Mouse (Mus musculus) brain, embryonic 18.5 days (tissue): ENCODE results near the gene Brinp2.
A peak's percentile ranks its signal among the peaks of the same experiment; 100 is the strongest.

Experiments
- DNase-seq: peaks from one replicate; pipeline ENCODE4 v3.0.0-alpha.2; 2012; ENCODE audit warnings: low read depth, low spot score

Brinp2 gene

DNA sequence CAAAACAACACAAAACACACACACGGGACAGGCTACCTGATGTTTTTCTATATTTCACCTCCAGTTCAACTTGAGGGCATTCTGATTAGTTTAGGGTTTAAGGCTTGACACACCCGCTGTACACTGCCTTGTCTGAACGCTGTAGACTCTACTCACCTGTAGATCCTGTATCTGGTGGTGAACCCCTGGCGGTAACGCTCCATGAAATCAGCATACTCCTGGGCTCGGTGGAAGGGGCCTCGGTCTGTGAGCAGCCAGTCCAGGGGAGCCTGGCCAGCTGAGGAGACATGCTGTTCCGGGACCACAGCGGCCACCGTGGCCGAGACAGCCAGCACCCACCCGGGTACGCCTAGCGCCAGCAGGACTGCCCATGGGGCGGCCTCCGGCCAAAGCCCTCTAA, 60.9 kb downstream of the Brinp2 start:
- DNase-seq, result no peak

DNA sequence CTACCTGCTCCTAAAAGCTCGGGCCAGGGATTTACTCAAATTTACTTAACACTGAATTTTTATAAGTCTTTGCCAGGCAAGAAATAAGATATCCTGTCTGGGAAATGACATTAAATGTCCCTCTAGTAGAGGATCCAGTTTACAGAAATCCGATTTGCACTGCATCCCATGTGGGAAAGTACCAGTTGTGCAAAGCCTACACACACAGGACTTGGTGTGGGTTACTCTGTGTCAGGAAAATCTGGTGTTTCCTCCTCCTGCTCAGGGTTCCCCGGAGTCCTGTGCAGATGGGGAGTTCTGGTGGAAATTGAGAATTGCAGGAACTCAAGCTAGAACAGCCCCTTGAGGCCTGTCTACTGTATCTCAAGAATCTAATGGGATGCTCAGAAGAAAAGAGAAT, 70.9 kb downstream of the Brinp2 start:
- DNase-seq, result no peak

DNA sequence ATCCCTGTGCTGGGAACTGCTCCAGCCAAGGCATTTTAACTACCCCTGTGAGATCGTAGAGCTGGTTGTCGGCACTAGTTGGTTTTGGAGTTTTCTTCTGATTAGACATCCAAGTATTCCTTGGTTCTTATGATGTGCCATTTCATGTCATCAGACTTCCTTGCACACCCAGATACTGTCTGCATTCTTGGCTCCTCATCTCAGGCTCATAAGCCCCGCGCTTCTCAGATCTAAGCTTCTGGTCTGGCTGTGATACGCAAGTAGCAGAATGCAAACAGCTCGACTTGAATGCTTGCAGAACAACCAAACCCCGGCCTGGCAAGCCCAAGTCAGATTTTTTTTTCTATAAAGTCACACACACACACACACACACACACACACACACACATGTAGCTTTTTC, 72.3 kb downstream of the Brinp2 start:
- DNase-seq, result peak; percentile 28

DNA sequence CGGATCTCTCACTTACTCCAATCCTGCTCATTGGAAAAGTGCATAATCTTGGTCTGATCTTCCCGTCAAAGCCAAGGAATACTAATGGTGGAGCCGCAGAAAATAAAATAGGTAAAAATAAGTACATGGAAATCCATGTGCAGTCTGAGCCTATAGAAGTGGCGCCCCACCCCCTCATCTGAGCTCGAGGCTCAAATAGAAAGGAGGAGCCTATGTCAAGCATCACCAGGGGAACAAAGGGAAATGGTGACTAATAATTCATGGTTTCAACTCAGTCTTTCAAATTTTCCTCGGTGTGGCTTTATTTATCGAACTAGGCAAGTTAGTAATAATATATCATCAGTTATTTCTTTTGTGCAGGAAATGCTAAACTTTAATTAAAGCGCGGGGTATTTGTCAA, 84.1 kb downstream of the Brinp2 start:
- DNase-seq, result no peak

DNA sequence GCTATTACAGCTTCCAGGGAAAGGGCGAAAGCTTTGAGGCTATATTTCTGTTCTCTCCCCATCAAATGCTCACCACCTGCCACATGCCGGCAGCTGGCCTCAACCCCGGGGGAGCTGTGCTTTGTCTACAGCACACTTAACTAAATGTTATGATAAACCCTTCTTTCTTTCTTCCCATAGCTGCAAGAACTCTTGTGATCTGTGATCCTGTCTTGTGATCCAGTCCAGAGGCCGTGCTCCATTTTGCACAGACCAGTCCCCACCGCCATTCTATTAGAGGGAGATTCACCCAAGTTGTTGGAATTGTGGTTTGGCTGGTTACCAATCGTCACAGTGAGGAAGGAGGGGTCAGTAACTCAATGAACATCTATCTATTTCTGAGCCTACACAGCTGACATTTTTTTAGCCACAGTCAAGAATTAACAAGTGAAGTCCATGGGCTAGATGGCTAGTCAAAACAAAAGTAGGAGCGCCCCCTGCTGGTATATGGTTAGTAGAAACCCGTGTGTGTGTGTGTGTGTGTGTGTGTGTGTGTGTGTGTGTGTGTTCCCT, 89.0 kb downstream of the Brinp2 start:
- DNase-seq, result peak; percentile 24

DNA sequence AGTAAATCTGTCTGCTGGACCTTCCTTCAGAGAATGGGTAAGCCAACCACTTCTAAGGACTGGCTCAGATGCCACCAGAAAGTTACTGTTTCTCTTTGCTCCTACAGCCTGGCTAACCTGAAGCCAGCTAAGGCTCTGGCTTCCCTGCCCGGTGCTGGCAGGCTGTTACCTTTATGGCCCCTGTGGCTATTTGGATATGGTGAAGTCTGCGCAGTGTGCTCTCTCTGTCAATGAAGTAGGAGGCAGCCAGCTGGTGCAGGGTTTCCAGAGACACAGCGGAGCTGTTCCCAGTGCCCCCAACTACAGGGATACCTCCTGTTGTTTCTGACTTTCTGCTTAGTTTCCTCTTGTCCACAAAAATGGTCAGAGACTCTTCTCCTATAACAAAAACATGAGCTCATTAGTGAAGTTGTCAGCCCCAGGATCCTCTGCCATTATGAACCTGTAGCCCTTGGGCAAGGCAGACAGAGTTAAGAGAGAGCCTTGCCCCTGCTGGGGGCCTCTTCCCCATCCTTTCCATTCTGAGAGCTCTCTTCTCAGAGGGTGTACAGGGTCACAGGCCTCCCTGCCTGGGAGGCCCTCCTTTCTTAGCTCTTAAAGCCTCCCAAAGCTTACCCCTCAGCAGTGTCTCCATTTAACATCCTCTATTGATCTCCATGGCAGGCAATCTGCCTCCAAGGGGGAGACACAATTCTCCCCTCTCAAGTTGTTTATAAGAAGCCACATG, 89.7 kb downstream of the Brinp2 start:
- DNase-seq, result no peak

DNA sequence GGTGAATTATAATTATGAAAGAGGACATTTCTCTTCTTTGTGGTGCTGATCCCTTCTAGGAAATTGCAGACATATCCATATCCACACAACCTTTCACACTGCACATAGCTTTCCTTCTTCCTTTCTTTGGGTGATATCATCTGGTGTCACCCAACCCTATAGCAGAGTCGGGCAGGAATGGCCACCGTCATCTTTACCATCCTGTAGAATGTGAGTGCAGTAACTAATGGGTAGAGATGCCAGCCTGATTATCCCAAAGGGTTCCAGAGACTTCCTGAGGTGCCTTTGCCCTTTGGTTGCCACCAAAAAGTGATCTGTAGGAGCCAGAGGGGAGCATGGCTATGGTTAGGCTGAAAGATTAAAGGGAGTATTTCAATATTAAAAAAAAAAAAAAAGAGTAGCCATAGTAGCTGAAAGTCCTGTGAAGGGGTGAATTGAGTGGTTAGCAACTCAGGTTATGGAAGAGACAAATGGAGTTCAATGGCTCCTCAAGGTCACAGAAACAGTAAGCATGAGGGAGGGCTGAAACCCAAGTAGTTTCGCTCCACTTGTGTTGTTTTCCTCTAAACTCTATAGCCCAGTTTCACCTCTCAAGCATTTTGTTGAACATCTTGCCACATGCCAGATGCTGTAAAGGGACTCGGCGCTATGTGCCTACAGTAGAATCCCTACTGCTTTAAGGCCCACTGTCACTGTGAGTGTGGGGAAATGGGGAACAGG, 96.5 kb downstream of the Brinp2 start:
- DNase-seq, result no peak

DNA sequence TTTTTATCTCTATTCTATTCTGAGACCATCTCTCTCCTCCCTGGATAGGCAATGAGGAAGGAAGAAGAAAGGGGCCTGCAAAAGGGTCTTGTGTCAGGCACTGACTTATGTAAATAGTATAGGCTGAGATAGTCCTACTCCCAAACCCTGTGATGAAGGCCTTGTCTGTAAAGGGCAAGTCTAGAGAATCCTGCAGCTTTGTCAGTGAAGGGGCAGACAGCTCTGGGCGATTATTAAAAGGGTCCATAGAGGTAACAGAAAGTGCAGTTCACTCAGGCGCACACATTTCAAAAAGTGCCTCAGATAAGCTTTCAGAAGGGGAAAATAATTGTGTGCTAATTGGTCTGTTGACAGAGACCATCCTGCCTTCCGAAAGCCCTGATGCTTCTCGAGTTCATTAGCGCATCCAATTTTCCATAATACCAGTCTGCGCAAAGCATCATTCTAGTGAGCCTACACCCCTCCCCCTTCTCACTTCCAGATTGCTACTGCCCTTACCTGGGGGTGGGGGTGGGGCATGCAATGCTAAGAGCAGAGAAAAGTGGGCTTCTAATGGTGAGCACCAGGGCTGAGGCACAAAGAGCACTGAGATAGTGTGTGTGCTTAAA, 97.3 kb downstream of the Brinp2 start:
- DNase-seq, result no peak

DNA sequence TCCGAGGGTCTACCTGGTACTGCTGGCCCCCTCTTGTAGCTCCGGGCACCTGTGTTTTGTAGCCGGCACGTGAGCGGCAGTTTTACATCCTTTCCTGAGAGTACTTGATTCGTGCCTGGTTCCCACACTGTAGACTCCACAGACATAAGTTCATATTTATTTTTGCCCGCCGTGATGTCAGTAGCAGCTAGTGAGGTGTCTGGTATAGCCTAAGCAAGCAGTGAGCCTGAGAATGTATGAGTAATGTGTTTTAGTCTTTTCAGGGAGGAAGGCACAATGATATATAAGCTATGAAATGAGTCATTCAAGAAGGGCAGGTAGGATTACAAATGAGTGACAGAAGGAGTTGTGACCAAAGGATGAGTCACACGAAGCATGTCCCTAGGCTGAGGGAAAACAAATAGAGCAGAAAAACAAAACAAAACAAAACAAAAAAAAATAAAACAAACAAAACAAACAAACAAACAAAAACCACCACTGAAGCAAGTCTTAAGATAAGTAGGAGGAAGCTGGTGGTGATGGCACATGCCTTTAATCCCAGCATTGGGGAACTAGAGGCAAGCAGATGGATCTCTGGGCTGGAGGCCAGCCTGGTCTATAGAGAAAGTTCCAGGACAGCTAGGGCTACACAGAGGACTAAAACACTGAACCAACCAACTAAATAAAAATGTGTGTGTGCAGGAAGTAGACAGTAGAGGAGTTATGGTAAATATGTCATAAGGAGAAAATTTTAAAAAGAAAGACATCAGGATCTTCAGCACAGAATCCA, 100.0 kb downstream of the Brinp2 start:
- no peak for DNase-seq

DNA sequence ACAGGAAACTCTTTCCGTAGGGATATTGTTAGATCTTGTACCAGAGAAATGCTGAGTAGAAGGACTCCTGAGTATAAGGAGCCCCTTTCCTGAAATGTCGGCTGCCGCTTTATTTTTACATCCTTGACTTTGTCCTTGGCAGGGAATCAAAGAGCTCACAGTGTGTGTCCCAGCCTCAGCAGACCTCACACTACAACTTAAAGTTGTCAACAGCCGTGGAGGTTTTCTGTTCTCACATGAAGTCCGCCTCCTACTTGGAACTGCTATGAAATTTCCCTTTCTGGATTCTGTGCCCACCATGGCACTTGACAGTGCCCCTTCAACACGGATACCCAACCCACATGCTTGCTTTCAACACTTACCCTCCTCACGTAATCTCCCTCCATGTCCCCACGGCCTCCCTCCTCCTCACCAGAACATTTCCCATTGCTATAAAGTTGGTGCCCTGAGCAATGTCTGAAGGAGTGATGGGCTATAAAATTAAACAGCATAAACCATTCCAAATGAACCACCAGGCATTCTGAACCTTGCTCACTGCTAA, 103.4 kb downstream of the Brinp2 start:
- no peak for DNase-seq

DNA sequence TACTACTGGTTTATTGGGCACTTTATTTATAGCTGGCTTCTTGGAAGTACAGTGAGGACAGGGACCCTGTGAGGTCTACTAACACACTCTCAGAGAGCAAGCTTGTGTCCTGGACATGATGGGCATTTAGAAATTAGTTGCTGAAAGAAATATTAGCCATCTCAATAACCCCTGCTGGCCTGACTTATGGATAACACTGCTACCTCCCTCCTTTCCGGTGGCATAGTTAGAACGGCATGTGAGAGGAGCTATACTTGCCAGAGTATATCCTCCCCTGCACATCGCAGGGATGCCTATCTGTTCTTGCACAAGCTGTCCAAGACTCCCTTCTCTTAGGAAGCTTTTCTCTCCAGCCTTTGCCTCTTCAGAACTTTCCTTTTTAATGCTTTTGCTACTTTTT, 107.9 kb downstream of the Brinp2 start:
- DNase-seq, result no peak

DNA sequence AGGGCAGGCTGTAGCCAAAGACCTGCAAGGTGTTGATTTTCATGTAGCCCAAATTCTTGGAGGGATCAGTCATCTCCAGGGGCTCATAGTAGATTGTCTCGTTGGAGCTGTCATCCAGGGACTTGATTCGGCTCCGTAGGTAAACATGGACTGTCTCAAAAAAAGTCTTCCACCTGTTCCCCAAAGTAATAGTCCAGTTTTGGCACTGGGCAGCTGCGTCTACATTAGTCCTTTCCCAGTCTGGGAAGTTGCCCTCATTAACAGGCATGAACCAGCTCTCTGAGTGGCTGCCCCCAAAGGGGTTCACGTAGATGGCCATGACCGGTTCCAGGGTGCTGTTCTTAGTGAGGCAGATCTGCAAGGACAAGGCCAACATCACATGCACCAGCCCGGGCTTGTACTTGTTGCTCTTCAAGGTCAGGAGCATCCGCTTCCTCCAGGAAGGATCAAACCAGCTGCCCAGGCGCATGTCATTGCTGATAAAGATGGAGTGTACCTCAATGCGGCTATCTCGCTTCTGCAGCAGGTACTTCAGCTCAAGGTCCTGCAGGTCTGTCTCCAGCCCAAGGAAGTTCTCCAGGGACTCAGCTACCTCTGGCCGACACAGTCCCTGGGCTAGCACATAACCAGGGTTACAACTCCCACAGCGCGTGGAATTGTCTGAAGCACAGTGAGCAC, 109.5 kb downstream of the Brinp2 start:
- no peak for DNase-seq

DNA sequence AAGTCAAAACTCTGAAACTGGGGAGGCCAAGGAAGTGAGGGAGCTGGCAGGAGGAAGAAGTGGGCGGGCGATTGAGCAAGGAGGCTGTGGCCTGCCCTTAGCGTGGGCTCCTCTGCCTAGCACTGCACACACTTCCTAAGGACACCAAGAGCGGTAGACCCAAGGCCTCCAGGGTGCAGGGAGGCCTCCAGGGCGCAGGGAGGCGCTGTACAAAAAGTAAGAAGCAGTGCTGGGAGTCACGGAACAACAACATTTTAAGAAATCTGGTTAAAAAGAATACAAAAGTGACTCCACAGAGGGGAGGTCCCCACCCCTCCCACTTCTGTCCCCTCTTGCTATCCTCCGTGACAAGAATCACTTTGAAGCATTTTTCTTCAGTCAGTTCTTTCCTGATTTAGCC, 110.6 kb downstream of the Brinp2 start:
- DNase-seq, result no peak

DNA sequence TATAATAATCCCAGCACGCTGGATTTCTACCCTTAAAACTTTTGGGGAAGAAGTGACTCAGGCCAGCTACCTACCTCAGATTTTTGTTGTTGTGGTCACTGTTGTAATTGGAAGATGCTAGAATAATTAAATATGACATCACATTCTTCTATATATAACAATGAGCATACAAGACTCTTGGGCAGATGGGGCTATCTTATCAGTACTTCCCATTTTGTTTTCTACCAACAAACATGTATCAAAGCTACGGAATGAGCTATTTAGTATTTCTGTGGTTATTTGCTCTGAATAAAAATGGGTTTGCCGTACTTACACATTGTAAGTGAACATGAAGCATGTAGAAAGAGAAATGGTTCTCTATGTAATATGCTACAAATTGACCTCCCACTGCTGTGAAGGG, 112.1 kb downstream of the Brinp2 start:
- no peak for DNase-seq

DNA sequence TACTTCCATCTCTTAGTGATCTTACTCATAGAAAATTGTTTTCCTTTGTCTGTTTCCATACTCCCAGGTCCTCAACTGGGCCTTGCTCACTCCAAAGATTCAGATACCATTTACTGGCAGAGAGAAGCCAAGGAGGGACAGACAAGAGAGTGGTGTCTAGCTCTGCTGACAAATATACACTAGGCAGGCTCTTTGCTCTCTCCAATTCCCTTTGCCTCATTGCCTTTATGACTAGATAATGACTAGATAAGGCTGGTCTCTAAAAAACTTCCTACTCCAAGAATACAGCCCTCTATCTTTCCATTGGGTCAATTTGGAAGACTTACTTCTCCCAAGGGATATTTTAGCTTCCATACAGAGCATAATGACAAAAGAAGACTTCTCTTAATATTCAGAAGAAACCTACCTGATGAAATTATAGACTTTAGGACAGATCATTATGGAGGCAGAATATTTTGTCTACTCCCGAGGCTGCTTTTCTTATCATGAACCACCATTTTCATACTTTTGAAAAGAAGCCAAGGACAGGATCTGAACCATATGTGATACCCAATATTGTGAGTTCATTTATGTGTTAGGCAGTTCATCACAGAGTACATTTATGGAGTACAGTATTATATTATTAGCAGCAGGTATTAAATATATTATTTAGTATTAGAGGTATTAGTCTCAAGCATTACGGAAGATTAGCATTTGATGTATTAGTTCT, 114.1 kb downstream of the Brinp2 start:
- no peak for DNase-seq

DNA sequence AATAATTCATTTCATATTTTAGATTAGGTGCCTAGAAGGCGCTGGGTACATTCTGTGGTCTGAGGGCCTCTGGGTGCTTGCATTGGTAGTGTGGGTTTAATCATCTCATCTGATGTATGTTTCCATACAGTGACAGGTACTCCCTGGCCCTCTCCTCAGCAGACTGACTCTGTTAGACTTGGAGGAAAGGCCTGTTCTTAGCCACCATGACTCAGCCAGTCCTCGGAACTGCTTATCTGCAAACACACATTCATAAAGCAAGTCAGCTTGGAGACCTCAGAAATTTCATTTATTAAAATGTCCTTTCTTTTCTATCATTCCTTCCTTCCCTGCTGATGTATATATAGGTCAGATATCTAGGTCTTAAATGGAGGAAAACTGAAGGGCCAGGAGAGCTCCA, 116.3 kb downstream of the Brinp2 start:
- DNase-seq, result no peak

DNA sequence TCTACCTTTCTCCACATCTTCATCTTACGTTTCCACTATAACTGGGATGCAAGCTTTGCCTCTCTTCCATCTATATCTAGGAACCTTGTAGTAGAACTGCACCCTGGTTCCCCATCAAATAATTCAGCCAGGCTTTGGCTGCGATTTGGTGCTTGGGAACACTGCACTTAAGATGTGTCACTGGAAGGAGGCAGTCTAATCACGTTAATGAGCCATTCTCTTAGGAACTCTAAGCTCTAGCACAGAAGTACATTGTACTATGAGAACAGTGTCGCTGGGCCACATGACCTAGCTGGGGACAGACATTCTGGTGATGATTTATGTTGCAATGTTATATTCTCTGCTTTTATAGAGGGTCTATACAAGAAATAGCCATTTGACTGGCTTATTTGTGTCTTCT, 117.4 kb downstream of the Brinp2 start:
- no peak for DNase-seq

DNA sequence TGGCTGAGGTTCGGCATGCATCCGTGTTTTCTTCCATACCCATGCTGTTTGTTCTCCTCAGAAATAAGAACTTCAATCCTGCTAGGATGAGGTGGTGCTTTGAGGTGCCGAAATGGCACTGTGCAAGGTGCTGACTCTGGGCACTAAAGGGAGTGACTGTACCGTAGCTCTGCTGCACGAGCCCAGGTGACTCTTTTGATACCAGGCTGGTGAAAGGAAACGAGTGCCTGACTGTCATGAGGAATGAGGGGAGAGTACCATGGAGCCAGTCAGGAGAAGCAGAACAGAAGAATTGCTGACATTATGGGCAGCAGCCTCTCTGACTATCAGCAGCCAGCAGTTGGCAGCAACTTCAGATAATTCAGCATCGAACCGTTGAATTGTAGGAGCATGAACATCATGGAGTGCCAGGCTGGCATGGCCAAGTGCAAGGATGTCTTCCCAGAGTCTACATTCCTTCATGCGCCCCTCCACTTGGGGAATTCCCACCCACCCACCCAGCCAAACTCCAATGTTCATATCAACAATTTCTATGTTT, 127.4 kb downstream of the Brinp2 start:
- no peak for DNase-seq

DNA sequence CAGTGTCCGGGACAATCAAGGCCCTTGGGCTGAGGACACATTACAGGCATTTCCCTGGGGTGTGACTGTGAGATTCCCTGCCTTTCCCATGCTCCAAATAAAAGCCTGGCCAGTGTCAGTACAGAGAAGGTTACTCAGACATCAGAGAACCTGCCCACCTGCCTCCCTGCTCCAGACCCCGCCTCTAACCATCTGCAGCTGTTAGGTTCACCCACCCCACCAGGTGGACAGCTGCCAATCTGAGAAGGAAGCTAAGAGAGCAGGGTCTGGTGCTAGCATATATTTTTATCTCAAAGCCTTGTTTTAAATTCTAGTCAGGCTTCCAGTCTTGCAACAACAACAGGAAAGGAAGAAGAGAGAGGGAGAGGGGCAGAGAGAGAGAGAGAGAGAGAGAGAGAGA, 128.9 kb downstream of the Brinp2 start:
- no peak for DNase-seq

DNA sequence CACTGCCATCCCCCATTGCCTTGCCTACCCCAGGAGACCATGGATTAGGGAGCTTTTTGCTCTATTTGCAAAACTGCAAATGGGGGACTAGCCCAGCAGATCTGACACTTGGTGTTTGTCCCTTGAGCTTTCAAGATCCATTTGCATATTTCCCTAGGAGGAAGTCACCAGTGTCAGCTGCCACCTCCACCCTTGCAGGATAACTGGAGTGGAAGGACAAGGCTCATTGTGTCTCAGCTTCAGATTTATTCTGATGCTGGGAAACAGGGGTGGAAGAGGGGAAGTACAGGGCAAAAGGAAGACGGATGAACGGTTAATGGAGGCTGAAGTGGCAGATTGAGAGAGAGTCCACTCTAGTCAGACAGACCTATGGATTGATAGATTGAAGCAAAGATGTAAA, 129.4 kb downstream of the Brinp2 start:
- DNase-seq, result no peak
